Mouse (Mus musculus): ENCODE results near the gene Zfp239. TPM values are rescaled to one million over a fixed set of nuclear protein-coding genes. Genes with fewer than 3 reads are reported as not detected.
"Not testable (repeated sequence)": the region's sequence is repeated elsewhere in the genome, so short reads cannot be mapped to it uniquely, and the experiment has no call there.

The Zfp239 gene
- polyA plus RNA-seq, 1 experiment: 1.3 TPM

DNA sequence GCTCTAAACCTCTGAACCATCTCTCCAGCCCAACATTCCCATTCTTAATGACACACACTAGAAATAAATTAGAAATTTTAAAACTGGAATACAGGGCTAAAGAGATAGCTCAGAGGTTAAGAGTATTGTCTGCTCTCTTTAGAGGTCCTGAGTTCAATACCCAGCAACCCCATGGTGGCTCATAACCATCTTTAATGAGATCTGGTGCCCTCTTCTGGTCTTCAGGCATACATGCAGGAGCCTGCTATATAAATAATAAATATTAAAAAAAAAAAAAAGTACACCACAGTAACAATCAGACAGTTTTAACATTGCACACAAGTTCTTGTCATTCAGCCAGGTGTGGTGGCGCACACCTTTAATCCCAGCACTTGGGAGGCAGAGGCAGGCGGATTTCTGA is 14.1 kb upstream of the Zfp239 start:
- Histone ChIP-seq H3K27me3 (replicated peaks) (no peaks in the 10 kb centered on the region), H3K9me3 (no peaks in the 10 kb centered on the region), H3K4me1 (peaks cover 20% of the 10 kb centered on the region), H3K36me3 (replicated peaks; ENCODE audit: low read length) (peaks cover 49% of the 10 kb centered on the region), H3K4me3 (replicated peaks) (no peak overlapping the region)
- TF ChIP-seq GATA1 (IDR thresholded peaks at IDR 0.05; ENCODE audit: borderline replicate concordance, low read length): no peak
- TF ChIP-seq FLI1 (IDR thresholded peaks at IDR 0.05; ENCODE audit: low read length): no peak

DNA sequence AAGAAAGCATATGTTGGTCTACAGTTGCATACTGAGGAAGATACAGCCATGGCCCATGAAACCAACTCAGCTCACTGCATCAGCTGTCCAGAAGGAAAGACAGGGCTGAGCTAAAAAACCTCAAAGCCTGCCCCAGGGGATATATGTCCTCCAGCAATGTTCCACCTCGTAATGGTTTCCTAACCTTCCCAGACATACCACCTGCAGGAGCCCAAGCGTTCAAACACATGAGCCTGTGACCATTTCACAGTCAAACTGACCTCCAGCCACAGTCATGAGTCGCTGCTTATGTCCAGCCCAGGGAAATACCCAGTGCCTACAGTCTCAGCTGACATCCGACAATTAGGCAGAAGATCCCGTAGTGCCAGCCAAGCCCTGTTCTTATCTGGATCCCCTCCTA is 13.3 kb upstream of the Zfp239 start:
- peaks cover 19% of the 10 kb centered on the region for H3K4me1 ChIP-seq
- TF ChIP-seq GATA1 (IDR thresholded peaks at IDR 0.05; ENCODE audit: borderline replicate concordance, low read length) (no peak), FLI1 (IDR thresholded peaks at IDR 0.05; ENCODE audit: low read length) (no peak)
- no peaks in the 10 kb centered on the region for H3K27me3 ChIP-seq (replicated peaks)
- peaks cover 42% of the 10 kb centered on the region for H3K36me3 ChIP-seq (replicated peaks; ENCODE audit: low read length)
- H3K9me3 ChIP-seq: no peaks in the 10 kb centered on the region
- no peak overlapping the region for H3K4me3 ChIP-seq (replicated peaks)

DNA sequence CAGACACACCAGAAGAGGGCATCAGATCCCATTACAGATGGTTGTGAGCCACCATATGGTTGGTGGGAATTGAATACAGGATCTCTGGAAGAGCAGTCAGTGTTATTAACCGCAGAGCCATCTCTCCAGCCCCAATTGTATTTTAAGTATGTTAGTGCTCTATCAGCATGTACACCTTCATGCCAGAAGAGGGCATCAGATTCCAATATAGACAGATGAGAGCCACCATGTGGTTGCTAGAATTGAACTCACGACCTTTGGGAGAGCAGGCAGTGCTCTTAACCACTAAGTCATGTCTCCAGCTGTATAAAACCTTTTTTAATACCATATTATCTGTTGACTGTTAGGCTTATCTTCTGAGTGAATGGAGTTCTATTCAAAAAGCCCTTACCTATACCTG is 10.2 kb upstream of the Zfp239 start:
- Histone ChIP-seq H3K36me3 (replicated peaks; ENCODE audit: low read length) (peaks cover 11% of the 10 kb centered on the region), H3K4me3 (replicated peaks) (no peak overlapping the region), H3K27me3 (replicated peaks) (no peaks in the 10 kb centered on the region), H3K9me3 (no peaks in the 10 kb centered on the region), H3K4me1 (peaks cover 19% of the 10 kb centered on the region)
- TF ChIP-seq GATA1 (IDR thresholded peaks at IDR 0.05; ENCODE audit: borderline replicate concordance, low read length) (no peak), FLI1 (IDR thresholded peaks at IDR 0.05; ENCODE audit: low read length) (no peak)

DNA sequence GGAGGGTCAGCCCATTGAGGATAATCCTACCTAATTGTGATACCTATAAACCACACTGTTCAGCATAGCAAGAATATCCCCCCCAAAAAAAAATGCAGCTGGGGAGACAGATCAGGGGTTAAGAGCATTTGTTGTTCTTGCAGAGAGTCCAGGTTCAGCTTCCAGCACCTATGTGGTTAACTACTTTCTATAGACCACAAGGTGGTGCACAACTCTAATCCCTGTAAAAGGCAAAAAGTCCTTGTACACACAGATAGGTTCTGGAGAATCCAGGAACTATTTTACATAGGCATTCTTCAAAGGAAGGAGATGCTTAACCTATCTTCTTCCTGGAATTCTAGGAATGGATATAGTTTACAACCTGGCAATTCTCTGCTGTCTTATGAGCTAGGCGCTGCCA is 3.9 kb upstream of the Zfp239 start:
- H3K36me3 ChIP-seq (replicated peaks; ENCODE audit: low read length): no peaks in the 10 kb centered on the region
- no peak for TF ChIP-seq GATA1 (IDR thresholded peaks at IDR 0.05; ENCODE audit: borderline replicate concordance, low read length)
- TF ChIP-seq FLI1 (IDR thresholded peaks at IDR 0.05; ENCODE audit: low read length): no peak

DNA sequence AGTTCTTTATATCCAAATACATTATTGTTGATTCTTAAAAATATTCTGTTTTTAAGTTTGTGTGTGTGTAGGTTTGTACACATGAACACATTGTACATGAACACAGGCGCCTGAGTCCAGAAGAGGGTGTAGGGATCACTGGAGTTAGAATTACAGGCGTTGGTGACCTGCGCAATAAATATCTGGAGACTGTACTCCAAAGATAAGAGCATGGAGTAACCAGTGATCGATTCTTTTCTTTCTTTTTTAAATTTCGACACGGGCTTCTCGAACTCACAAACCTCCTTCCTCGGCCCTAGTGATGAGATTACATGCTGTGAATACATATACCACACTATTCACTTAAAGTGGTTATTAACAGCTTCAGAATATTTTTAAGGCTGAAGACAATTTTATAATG is 565 bp downstream of the Zfp239 start:
- no peak for TF ChIP-seq GATA1 (IDR thresholded peaks at IDR 0.05; ENCODE audit: borderline replicate concordance, low read length)
- no peak for TF ChIP-seq FLI1 (IDR thresholded peaks at IDR 0.05; ENCODE audit: low read length)
- Histone ChIP-seq H3K4me1 (peaks cover 25% of the 10 kb centered on the region), H3K36me3 (replicated peaks; ENCODE audit: low read length) (no peaks in the 10 kb centered on the region), H3K9me3 (no peaks in the 10 kb centered on the region), H3K4me3 (replicated peaks) (peak overlapping the region; percentile 95), H3K27me3 (replicated peaks) (no peaks in the 10 kb centered on the region)

More for the DNA sequence above, 3.9 kb upstream of the Zfp239 start:
- Histone ChIP-seq H3K9me3 (no peaks in the 10 kb centered on the region), H3K27me3 (replicated peaks) (no peaks in the 10 kb centered on the region), H3K4me1 (peaks cover 6% of the 10 kb centered on the region), H3K4me3 (replicated peaks) (no peak overlapping the region)

DNA sequence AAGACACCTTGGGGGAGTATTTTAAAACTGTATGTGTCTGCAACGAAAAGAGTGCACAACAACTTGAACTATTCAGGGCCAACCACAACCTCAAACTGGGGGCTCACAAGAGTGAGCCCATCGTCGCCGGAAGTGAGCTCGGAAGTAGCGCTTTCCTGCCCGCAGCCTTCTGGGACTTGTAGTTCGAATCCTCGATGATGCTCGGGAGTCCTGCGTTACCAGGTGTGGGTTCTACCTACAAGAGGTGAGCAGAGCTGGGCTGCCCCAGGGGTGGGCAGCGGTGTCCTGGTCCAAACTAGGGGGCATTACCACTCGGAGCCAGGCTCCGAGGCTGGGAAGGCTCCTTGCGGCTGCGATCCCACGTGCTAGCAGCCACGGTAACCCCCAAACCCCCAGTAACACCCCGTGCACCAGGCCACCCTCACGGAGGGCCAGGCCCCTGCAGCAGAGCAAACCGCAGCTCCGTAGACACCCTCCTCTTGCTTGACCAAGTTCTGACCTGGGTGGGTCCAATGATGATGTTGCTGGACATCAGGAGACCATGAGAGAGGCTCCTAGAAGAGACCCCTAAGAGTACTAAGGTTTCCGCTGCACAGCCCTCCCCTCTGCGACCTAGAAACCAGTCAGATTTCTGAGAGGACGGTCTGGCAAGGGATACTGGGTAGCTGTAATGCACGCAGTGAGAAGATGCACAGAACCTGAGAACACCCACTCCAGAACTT is 1.2 kb downstream of the Zfp239 start:
- Histone ChIP-seq H3K4me1 (peaks cover 27% of the 10 kb centered on the region), H3K4me3 (replicated peaks) (peak overlapping the region; percentile 95), H3K27me3 (replicated peaks) (no peaks in the 10 kb centered on the region), H3K36me3 (replicated peaks; ENCODE audit: low read length) (no peaks in the 10 kb centered on the region), H3K9me3 (no peaks in the 10 kb centered on the region)
- TF ChIP-seq FLI1 (IDR thresholded peaks at IDR 0.05; ENCODE audit: low read length) (no peak), GATA1 (IDR thresholded peaks at IDR 0.05; ENCODE audit: borderline replicate concordance, low read length) (no peak)

DNA sequence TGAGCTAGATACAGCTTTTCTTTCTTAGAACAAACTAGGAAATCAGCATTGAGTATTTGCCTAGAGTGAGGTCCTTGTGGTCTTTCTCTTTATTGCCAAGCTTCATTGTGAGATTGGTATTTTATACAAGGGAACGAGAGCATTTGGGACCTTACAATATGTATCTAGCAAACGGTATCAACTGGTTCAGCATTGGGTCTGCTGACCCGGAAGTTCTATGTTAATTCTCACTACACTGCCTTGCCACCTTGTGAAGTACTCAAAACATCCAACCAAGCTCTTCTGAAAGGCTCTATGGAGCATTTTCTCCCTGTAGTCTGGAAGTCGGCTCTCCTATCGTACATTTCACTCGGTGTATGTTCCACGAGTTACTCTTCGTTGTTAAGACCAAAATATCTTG is 1.9 kb downstream of the Zfp239 start:
- peak overlapping the region; percentile 95 for H3K4me3 ChIP-seq (replicated peaks)

DNA sequence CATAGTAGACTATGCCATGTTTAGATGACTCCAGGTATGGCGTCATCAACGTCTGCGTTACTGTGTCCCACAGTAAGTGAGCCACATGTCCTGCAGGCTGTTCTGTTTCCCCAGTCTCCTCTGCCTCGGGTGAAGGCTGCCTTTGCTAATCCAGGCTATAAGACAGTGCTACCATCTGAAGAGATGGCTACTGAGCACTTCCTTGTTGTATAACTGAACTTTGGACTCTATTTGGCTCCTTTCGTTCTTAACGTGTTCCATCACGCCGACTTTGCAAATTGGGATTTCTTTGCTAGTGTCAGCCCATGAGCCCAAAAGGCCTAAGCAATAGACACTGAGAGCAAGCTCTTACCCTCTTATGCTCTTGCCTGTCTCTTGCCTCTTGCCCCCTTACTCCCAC is 6.3 kb downstream of the Zfp239 start:
- H3K27me3 ChIP-seq (replicated peaks): no peaks in the 10 kb centered on the region
- H3K9me3 ChIP-seq: no peaks in the 10 kb centered on the region
- no peak overlapping the region for H3K4me3 ChIP-seq (replicated peaks)
- TF ChIP-seq FLI1 (IDR thresholded peaks at IDR 0.05; ENCODE audit: low read length) (no peak), GATA1 (IDR thresholded peaks at IDR 0.05; ENCODE audit: borderline replicate concordance, low read length) (no peak)
- peaks cover 24% of the 10 kb centered on the region for H3K4me1 ChIP-seq
- peaks cover 12% of the 10 kb centered on the region for H3K36me3 ChIP-seq (replicated peaks; ENCODE audit: low read length)

More for the DNA sequence above, 1.9 kb downstream of the Zfp239 start:
- no peaks in the 10 kb centered on the region for H3K9me3 ChIP-seq
- no peaks in the 10 kb centered on the region for H3K27me3 ChIP-seq (replicated peaks)
- no peak for TF ChIP-seq FLI1 (IDR thresholded peaks at IDR 0.05; ENCODE audit: low read length)
- peaks cover 29% of the 10 kb centered on the region for H3K4me1 ChIP-seq
- H3K36me3 ChIP-seq (replicated peaks; ENCODE audit: low read length): no peaks in the 10 kb centered on the region

DNA sequence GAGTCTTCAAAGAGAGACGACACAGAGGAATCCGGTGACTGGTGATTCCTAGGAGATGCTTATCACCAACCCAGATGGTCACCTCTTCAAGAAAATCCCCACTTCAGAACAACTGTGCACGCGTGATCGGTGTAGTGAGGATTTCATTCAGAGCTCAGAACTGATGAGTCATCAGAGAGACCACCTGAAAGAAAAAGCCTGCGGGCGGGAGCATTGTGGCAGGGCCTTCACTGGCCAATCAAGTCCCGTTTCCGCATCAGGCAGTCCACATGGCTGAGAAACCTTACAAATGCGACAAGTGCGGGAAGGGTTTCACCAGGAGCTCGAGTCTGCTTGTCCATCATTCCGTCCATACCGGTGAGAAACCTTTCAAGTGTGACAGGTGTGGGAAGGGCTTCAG is 9.1 kb downstream of the Zfp239 start:
- Histone ChIP-seq H3K27me3 (replicated peaks) (no peaks in the 10 kb centered on the region), H3K4me3 (replicated peaks) (no peak overlapping the region)
- TF ChIP-seq GATA1 (IDR thresholded peaks at IDR 0.05; ENCODE audit: borderline replicate concordance, low read length) (no peak), FLI1 (IDR thresholded peaks at IDR 0.05; ENCODE audit: low read length) (no peak)

DNA sequence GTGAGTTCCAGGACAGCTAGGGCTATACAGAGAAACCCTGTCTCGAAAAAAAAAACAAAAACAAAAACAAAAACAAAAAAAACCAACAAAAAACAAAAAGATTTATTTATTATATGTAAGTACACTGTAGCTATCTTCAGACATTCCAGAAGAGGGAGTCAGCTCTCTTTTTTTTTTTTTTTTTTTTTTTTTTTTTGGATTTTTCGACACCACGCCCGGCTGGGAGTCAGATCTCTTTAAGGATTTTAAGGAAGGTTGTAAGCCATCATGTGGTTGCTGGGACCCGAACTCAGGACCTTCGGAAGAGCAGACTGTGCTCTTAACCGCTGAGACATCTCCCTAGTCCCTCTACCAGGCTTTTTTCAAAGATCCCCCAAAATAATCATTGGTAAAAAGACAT is 11.6 kb downstream of the Zfp239 start:
- not testable (repeated sequence) for H3K9me3 ChIP-seq; H3K4me3 ChIP-seq (replicated peaks); H3K27me3 ChIP-seq (replicated peaks)
- Histone ChIP-seq H3K4me1 (peaks cover 32% of the 10 kb centered on the region), H3K36me3 (replicated peaks; ENCODE audit: low read length) (peaks cover 12% of the 10 kb centered on the region)

More for the DNA sequence above, 9.1 kb downstream of the Zfp239 start:
- H3K36me3 ChIP-seq (replicated peaks; ENCODE audit: low read length): peaks cover 12% of the 10 kb centered on the region
- H3K9me3 ChIP-seq: no peaks in the 10 kb centered on the region
- peaks cover 40% of the 10 kb centered on the region for H3K4me1 ChIP-seq
